Mouse (Mus musculus) cerebellum, postnatal 36 days (tissue): Measurements from ENCODE around the gene Lrrtm4.

Experiments used
- DNase-seq, 2 experiments: peaks; one replicate each; pipeline ENCODE4 v3.0.0; 2021 to 2022; ENCODE audit warnings: mixed read lengths in 2 of 2

Gene Lrrtm4

DNA sequence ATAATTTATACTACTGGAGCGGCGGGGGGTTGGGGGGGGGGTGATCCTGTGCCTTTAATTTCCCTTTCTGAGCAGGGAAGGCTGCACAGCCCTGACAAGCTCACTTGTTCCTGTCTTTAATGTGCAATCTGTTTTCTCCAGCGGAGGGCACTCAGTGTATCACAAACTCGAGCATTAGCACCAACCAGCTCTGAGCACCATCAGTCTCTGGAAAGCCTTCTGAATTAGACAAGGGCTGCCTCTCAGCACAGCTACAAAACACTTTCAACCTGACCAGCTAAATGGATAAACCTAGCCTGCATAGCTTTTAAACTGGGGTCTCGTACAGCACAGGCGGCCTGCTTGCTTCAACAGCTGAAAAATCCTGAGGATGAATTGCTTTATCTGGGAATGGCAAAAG is at the start of gene Lrrtm4:
Gene Lrrtm4, plus strand, starts transcription at position 113 of the 400 bp plus-strand sequence.
- DNase-seq = peak; percentile 24 to 47

DNA sequence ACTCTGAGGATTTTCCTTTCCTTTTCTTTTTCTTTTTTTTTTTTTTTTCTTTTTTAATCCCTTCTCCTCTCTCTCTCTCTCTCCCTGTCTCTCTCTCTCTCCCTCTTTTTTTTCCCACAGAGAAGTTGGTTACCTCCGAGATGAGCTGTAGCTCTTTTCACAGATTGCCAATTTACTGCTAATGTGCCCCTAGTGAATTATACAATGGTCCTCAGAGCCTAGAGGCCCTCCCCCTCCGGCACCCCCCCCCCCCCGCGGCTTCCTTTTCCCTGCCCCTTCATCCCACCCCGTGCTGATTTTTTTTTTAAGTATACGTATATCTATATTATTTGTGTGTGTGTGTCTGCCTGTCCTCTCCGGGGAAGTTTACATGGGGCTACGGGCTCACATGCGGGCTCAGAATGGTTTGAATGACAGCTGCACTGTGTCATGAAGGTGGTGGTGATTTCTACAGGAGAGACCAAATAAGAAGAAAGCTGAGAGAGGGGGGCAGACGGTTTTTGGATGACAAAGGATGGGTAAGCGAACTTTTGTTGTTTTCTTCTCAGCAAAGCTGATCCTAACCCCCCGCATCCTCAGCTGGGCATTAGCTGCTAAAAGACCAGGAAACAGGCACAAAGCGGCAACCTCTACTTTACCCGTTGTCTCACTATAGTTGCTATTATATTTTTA is 648 bp downstream of the Lrrtm4 start:
- peak in 1 of 2 experiments; percentile 16 for DNase-seq

GRCm38 (mm10) chr6:80019861-80020230 is 1.2 kb downstream of the Lrrtm4 start:
- DNase-seq = peak in 1 of 2 experiments; percentile 13

- DNase-seq = no peak
These were observed 38.2 kb downstream of the Lrrtm4 start for GRCm38 (mm10) chr6:80056849-80057248.

DNA sequence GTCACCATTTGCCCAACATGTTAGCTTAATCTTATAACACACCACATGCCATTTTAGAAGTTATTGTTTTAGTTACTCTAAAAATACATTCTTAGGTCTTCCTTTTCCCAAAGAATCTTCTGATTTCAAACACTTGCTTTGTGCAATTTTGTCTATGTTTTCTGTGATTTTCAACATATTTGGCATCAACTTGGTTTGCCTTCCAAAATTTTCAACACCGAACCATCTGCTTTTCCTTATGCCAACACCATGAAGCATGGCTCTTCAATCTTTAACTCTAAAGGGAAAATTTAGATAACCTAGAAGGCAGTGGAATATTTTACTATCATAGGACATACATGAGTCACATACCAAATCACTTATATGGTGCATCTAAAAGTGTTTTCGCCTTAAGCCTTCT is 59.3 kb downstream of the Lrrtm4 start:
- no peak for DNase-seq

- DNase-seq = no peak
These were observed 60.6 kb downstream of the Lrrtm4 start for GRCm38 (mm10) chr6:80079290-80079689.

DNA sequence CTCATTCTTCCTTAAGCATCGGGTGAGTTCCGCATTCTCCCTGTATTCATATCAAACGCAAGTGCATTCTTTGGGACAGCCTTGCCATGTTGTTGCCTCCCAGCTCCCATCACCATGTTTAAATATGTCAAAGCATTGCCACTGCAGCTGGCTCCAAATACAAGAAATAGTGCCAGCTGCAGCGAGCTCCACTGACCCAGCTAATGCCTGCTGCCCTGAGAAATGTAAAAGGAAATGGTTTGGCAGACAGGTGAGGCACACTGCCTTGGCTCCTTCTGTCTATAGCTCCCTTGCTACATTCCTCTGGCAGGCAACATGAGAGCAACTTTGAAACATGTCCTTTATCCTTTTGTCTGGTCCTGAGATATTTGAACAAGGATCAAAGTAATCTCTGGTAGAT is 76.2 kb downstream of the Lrrtm4 start:
- no peak for DNase-seq

- DNase-seq = no peak
These were observed 86.7 kb downstream of the Lrrtm4 start for GRCm38 (mm10) chr6:80105343-80105742.

DNA sequence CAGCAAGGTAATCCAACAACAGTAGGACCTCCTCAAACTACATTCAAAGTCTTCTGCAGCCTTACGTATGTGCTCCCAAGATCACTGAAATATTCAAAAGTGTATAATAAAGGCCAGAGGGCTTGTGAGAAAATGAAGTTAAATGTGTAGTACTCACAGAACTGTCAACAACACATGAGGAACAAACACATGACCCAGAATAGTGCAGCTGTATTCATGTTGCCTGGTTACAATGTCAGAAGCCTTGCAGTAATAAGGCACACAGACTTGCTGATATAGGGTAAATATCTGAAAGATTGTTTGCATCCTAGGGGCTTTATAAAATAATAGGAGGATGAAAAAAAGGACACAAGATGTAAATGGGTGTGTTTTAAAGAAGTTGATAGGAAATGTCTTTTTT is 87.2 kb downstream of the Lrrtm4 start:
- DNase-seq = no peak

- no peak for DNase-seq
These were observed 107.7 kb downstream of the Lrrtm4 start for GRCm38 (mm10) chr6:80126419-80126818.

DNA sequence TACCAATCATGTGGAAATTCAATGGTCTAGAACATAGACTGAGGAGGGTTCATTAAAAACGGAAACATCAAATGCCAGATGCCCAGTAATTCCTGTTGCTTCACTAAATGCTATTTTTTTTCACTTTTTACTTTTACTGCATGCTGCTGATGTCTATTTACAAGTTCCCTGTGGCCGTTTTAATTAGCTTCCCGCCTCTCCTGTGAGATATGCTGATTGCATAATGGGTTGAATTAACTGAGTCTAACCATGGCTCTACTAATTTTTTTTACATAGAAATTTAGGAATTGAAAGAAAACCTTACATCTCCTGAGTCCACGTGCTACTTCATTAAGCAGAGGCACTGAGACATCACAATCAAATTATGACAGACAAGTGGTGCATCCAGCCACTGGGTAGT is 143.9 kb downstream of the Lrrtm4 start:
- no peak for DNase-seq

GRCm38 (mm10) chr6:80181916-80182315 is 163.2 kb downstream of the Lrrtm4 start:
- DNase-seq = no peak

DNA sequence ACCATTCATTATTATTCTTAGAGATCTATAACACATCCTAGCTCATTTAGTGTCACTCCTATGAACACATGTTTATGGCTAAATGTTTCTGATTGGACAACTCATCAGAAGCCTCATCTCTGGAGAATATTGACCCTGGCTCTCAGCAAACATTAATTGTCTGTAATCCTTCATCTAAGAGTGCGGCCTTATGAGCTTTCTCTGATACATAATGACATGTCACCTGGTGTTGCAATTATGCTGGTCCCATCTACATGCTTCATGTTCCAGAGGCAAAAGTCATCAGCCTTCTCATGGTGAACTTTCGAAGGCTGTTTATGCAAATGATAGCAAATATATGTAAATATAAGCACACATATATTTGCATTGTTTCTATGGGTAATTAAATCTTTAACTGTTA is 163.7 kb downstream of the Lrrtm4 start:
- no peak for DNase-seq

GRCm38 (mm10) chr6:80185489-80186113 is 166.9 kb downstream of the Lrrtm4 start:
- no peak for DNase-seq

GRCm38 (mm10) chr6:80186791-80187190 is 168.1 kb downstream of the Lrrtm4 start:
- DNase-seq = no peak

DNA sequence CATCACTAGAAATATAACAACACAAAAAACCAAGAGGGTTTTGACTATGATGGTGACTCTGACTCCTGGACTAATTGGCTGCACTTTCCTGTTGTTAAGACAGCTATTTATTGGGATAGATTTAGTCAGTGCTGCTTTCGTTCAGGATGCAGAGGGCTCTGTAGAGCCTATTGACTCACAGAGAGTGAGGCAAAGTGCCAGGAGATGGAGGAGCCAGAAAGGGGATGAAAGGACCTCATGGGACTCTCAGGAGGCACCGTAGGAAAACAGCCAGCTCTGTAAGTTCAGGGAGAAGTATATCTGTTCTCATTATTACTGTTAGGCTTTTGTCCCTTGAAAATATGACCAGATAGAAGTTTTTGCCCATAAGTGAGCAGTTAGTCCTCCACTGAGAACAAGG is 190.8 kb downstream of the Lrrtm4 start:
- no peak for DNase-seq

DNA sequence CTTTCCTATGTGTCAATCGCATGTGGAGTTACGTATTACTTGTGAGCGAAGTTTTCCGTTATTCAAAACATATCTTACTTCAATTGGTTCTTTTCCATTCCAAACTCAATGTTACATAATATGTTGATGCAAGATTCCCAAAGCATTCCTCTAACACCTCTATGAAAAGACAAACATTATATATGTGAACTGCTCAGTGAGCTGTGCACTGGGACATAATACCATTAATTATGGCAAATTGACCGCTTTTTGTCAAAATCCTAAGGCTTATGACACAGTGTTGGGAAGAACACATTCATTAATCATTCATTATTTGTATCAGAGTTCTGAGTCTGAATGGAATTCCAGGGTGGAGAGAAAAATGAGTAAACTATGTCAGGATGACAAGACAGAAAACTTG is 191.6 kb downstream of the Lrrtm4 start:
- no peak for DNase-seq

GRCm38 (mm10) chr6:80261595-80261994 is 242.9 kb downstream of the Lrrtm4 start:
- no peak for DNase-seq

GRCm38 (mm10) chr6:80263972-80264371 is 245.3 kb downstream of the Lrrtm4 start:
- no peak for DNase-seq

GRCm38 (mm10) chr6:80264584-80264983 is 245.9 kb downstream of the Lrrtm4 start:
- DNase-seq = no peak

DNA sequence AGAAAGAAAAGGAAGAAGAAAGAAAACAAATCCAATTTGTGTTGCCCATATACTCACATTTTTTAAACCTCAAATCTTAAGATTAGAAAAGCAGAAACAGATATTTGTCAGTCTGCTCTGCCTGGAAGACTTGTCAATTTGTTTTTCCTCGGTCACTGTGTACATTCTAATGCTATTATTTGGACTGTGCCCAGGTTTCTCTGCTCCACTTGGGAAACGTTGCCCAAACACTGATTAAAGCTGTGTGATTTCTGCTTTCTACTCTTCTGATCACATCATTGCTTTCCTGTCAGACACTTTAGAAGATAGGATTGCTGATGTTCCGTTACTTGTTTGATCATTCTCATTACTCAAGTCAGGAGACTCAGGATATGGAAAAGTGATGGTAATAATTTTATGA is 247.1 kb downstream of the Lrrtm4 start:
- DNase-seq = no peak

- DNase-seq = no peak
These were observed 268.3 kb downstream of the Lrrtm4 start for GRCm38 (mm10) chr6:80286968-80287367.

- DNase-seq = no peak
These were observed 283.2 kb downstream of the Lrrtm4 start for GRCm38 (mm10) chr6:80301871-80302270.

DNA sequence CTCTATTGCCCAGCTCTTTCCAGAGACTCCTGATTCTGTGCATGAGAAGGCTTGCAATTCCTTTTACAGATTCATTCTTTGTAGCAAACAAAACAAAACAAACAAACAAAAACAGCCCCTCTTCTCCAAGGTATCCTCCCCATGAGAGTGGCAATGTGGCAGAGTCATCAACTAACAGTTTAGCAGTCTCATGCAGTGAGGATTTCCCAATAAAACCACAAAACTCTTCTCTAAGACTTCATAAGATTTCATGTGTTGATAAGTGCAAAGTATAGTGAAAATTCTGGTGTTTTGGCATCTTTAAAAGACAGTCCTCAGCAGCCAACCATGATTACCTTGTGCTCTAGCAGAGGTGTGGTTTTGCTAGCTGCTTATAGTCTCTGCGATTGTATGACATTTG is 284.9 kb downstream of the Lrrtm4 start:
- no peak for DNase-seq

GRCm38 (mm10) chr6:80328391-80328790 is 309.7 kb downstream of the Lrrtm4 start:
- DNase-seq = no peak
